Mouse (Mus musculus) MEL (cell line): Measurements from ENCODE around the gene Fkbp9.

Source experiments
- CHD1 ChIP-seq: IDR thresholded peaks from 2 replicates; pipeline ENCODE4 v1.6.1; 2012; ENCODE audit warnings: low read depth, mild to moderate bottlenecking, inconsistent platforms, low read length, improper control_type of control experiment
- CHD2 ChIP-seq: IDR thresholded peaks from 2 replicates; pipeline ENCODE4 v1.6.1; 2011; ENCODE audit warnings: low read length, improper control_type of control experiment
- CTCF ChIP-seq, 3 experiments: IDR thresholded peaks in 2 of 3; conservative IDR thresholded peaks in 1 of 3; 2 replicates each; pipeline ENCODE4 v1.5.1; 2011 to 2012; ENCODE audit warnings: low read length in 3 of 3, low read depth in 2 of 3, mild to moderate bottlenecking in 2 of 3, improper control_type of control experiment in 1 of 3, inconsistent platforms in 1 of 3, mixed read lengths in 1 of 3, moderate library complexity in 1 of 3; ENCODE audit not compliant: control insufficient read depth in 1 of 3, insufficient read depth in 1 of 3, poor library complexity in 1 of 3, severe bottlenecking in 1 of 3
- E2F4 ChIP-seq: IDR thresholded peaks from 2 replicates; pipeline ENCODE4 v1.6.1; 2011; ENCODE audit warnings: low read depth, low read length, improper control_type of control experiment, borderline replicate concordance
- EP300 ChIP-seq, 2 experiments: IDR thresholded peaks; 2 replicates each; pipeline ENCODE4 v1.6.1; 2011; ENCODE audit warnings: improper control_type of control experiment in 2 of 2, low read length in 2 of 2, low read depth in 1 of 2, mild to moderate bottlenecking in 1 of 2
- GATA1 ChIP-seq: IDR thresholded peaks from 2 replicates; pipeline ENCODE4 v1.6.1; 2011; ENCODE audit warnings: low read depth, low read length, improper control_type of control experiment
- HCFC1 ChIP-seq: IDR thresholded peaks from 2 replicates; pipeline ENCODE4 v1.6.1; 2012; ENCODE audit warnings: low read depth, mild to moderate bottlenecking, inconsistent platforms, low read length, improper control_type of control experiment, moderate library complexity
- MAFK ChIP-seq: IDR thresholded peaks from 2 replicates; pipeline ENCODE4 v1.6.1; 2011; ENCODE audit warnings: low read depth, mild to moderate bottlenecking, low read length, improper control_type of control experiment, borderline replicate concordance
- MAX ChIP-seq: IDR thresholded peaks from 2 replicates; pipeline ENCODE4 v1.6.1; 2011; ENCODE audit warnings: low read length, improper control_type of control experiment
- MXI1 ChIP-seq: IDR thresholded peaks from 2 replicates; pipeline ENCODE4 v1.6.1; 2011; ENCODE audit warnings: mild to moderate bottlenecking, low read depth, low read length, improper control_type of control experiment
- POLR2A ChIP-seq, 2 experiments: IDR thresholded peaks; 2 replicates each; pipeline ENCODE4 v1.6.1; 2011 to 2012; ENCODE audit warnings: low read length in 2 of 2, mild to moderate bottlenecking in 2 of 2, control low read depth in 1 of 2, improper control_type of control experiment in 1 of 2, low read depth in 1 of 2, moderate library complexity in 1 of 2; ENCODE audit not compliant: control insufficient read depth in 1 of 2, insufficient read depth in 1 of 2, poor library complexity in 1 of 2
- POLR2AphosphoS2 ChIP-seq: IDR thresholded peaks from 2 replicates; pipeline ENCODE4 v1.6.1; 2011; ENCODE audit warnings: low read length, improper control_type of control experiment
- USF2 ChIP-seq, 2 experiments: IDR thresholded peaks; 2 replicates each; pipeline ENCODE4 v1.6.1; 2011 to 2012; ENCODE audit warnings: improper control_type of control experiment in 2 of 2, low read length in 2 of 2, borderline replicate concordance in 1 of 2, inconsistent platforms in 1 of 2, low read depth in 1 of 2, mild to moderate bottlenecking in 1 of 2; ENCODE audit not compliant: insufficient read depth in 1 of 2
- ZC3H11A ChIP-seq: IDR thresholded peaks from 2 replicates; pipeline ENCODE4 v1.6.1; 2012; ENCODE audit warnings: low read depth, mild to moderate bottlenecking, inconsistent platforms, low read length, improper control_type of control experiment

GRCm38 (mm10) chr6:56876870-56877269 is 45.0 kb downstream of the Fkbp9 start:
- TF ChIP-seq POLR2AphosphoS2 = no peak
- TF ChIP-seq CTCF (IDR thresholded peaks at IDR 0.05 in 2 of 3, conservative IDR thresholded peaks at IDR 0.05 in 1 of 3; ENCODE audit: control insufficient read depth in 1 of 3, insufficient read depth in 1 of 3, low read depth in 2 of 3, low read length in 3 of 3, poor library complexity in 1 of 3, severe bottlenecking in 1 of 3) = no peak
- 0 out of 2 replicates have a peak, but pooled peaks have one; percentile 15 for TF ChIP-seq GATA1
- TF ChIP-seq MXI1 = 0 out of 2 replicates have a peak, but pooled peaks have one; percentile 30
- TF ChIP-seq CHD1 = no peak
- TF ChIP-seq E2F4 = no peak
- no peak for TF ChIP-seq EP300 (IDR thresholded peaks at IDR 0.05; ENCODE audit: low read depth in 1 of 2, low read length in 2 of 2)
- no peak for TF ChIP-seq USF2 (IDR thresholded peaks at IDR 0.05; ENCODE audit: borderline replicate concordance in 1 of 2, insufficient read depth in 1 of 2, low read depth in 1 of 2, low read length in 2 of 2)
- no peak; the same call in 1 of the 2 replicates for TF ChIP-seq MAX
- TF ChIP-seq ZC3H11A = no peak
- TF ChIP-seq POLR2A (IDR thresholded peaks at IDR 0.05; ENCODE audit: control insufficient read depth in 1 of 2, insufficient read depth in 1 of 2, low read depth in 1 of 2, low read length in 2 of 2, poor library complexity in 1 of 2) = no peak
- TF ChIP-seq CHD2 = no peak
- TF ChIP-seq MAFK = no peak
- TF ChIP-seq HCFC1 = no peak
